Mouse (Mus musculus) midbrain, embryonic 12.5 days (tissue): ENCODE results near the gene Inhbc. TPM values are rescaled to one million over a fixed set of nuclear protein-coding genes. Genes with fewer than 3 reads are reported as not detected.

ENCODE experiments used
- ATAC-seq: fragments of 200-750 bp; cut with Nextera tagmentation; 2 replicates; pipeline ENCODE4 v1.8.0; 2017; ENCODE audit warnings: low read depth, moderate TSS enrichment, moderate library complexity; ENCODE audit not compliant: low FRiP score
- H3K27ac ChIP-seq: fragments of 300-500 bp; sonication (generic); replicated peaks from 2 replicates; pipeline ENCODE4 v1.5.1; 2016; ENCODE audit warnings: mild to moderate bottlenecking
- H3K27me3 ChIP-seq: fragments of 300-500 bp; sonication (generic); 2 replicates; pipeline ENCODE4 v1.6.1; 2016; ENCODE audit warnings: mild to moderate bottlenecking
- H3K36me3 ChIP-seq: fragments of 300-500 bp; sonication (generic); 2 replicates; pipeline ENCODE4 v1.6.1; 2016
- H3K4me1 ChIP-seq: fragments of 300-500 bp; sonication (generic); 2 replicates; pipeline ENCODE4 v1.6.1; 2016
- H3K4me2 ChIP-seq: fragments of 300-500 bp; sonication (generic); replicated peaks from 2 replicates; pipeline ENCODE4 v1.6.1; 2016; ENCODE audit warnings: mild to moderate bottlenecking, moderate library complexity
- H3K4me3 ChIP-seq: fragments of 300-500 bp; sonication (generic); 2 replicates; pipeline ENCODE4 v1.5.1; 2016; ENCODE audit warnings: mild to moderate bottlenecking
- H3K9ac ChIP-seq: fragments of 300-500 bp; sonication (generic); replicated peaks from 2 replicates; pipeline ENCODE4 v1.6.1; 2016; ENCODE audit warnings: mild to moderate bottlenecking, moderate library complexity
- H3K9me3 ChIP-seq: fragments of 300-500 bp; sonication (generic); 2 replicates; pipeline ENCODE4 v1.6.1; 2016; ENCODE audit warnings: mild to moderate bottlenecking
- WGBS: fragments of 180-500 bp; shearing (Covaris S2); methylation state at CpG from one replicate; pipeline ENCODE4 v1.1.7; 2016; 5-methylcytosine and 5-hydroxymethylcytosine counted together
- polyA plus RNA-seq: library from polyadenylated mRNA; unstranded; fragments of >200 nt; fragmentation: Nextera tagmentation; extraction: Ambion mirVana; gene quantifications from 2 replicates; pipeline ENCODE4 v1.2.1, GENCODE M21; 2016

The Inhbc gene
- polyA plus RNA-seq, 1 experiment from 2014 or later = not detected

DNA sequence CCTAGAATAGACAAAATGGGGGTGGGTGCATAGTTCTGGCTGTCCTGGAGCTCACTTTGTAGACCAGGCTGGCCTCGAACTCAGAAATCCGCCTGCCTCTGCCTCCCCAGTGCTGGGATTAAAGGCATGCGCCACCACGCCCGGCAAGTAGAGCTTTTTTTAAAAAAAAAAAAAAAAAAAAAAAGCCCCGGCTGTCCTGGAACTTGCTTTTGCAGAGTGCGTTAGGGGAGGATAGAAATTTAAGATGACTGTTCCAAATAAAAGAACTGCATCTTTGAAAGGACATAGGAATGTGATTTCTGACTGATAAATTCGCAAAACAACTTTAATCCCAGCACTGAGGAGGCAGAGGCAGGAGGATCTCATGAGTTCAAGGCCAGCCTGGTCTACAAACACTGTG is 9.4 kb upstream of the Inhbc start:
- no peaks in the 10 kb centered on the region for H3K36me3 ChIP-seq
- peak overlapping the region; percentile 63 for H3K4me3 ChIP-seq
- ATAC-seq = no peak
- no peaks in the 10 kb centered on the region for H3K27me3 ChIP-seq
- 85% methylated on average over 8 of the region's 8 CpGs for WGBS
- H3K4me2 ChIP-seq = peak overlapping the region; percentile 54
- H3K4me1 ChIP-seq = peaks cover 9% of the 10 kb centered on the region
- no peaks in the 10 kb centered on the region for H3K9me3 ChIP-seq
- peak overlapping the region; percentile 89 for H3K27ac ChIP-seq
- H3K9ac ChIP-seq = 0 out of 2 replicates have a peak overlapping the region, but pooled peaks have one; percentile 74

DNA sequence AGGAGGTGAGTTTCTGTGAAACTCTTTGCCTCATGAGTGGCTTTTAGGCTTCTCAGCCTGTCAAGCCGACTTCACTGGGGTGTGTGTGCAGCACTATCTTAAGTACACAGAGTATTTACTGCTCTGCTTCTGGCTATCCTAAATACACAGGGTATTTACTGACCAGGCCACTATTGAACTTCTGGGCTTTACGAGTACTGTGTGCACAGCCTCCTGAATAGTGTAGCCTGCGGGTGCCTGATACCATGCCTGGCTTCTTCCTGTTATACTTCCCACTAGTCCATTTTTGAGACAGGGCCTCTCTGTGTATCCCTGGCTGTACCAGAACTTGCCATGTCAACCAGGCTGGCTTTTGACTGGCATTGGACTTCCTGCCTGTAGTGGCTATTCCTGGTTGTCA is 7.5 kb upstream of the Inhbc start:
- no peak overlapping the region for H3K9ac ChIP-seq
- H3K27me3 ChIP-seq = no peaks in the 10 kb centered on the region
- no peaks in the 10 kb centered on the region for H3K9me3 ChIP-seq
- H3K4me3 ChIP-seq = no peak overlapping the region
- 79% methylated on average over 3 of the region's 3 CpGs for WGBS
- H3K27ac ChIP-seq = no peak overlapping the region
- no peak for ATAC-seq
- peaks cover 9% of the 10 kb centered on the region for H3K4me1 ChIP-seq
- H3K4me2 ChIP-seq = no peak overlapping the region
- H3K36me3 ChIP-seq = no peaks in the 10 kb centered on the region

DNA sequence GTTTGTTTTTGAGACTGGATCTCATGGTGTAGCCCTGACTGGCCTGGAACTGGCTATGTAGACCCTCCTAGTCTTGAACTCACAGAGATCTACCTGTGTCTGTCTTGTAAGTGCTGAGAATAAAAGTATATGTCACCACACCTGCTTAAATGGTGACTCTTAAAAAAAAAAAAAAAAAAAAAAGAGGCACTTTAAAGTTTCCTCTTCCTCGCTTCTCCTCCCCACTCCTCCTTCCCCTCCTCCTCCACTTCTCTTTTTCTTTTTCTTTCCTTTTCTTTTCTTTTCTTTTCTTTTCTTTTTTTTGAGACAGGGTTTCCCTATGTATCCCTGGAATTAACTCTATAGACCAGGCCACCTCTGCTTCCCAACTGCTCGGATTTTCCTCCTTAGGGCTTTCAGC is 792 bp upstream of the Inhbc start:
- Histone ChIP-seq H3K36me3 (no peaks in the 10 kb centered on the region), H3K9ac (no peak overlapping the region), H3K27me3 (no peaks in the 10 kb centered on the region), H3K4me1 (no peaks in the 10 kb centered on the region), H3K27ac (no peak overlapping the region), H3K4me2 (no peak overlapping the region), H3K4me3 (no peak overlapping the region), H3K9me3 (no peaks in the 10 kb centered on the region)
- no peak for ATAC-seq
- WGBS = 70% methylated on average over 2 of the region's 2 CpGs

DNA sequence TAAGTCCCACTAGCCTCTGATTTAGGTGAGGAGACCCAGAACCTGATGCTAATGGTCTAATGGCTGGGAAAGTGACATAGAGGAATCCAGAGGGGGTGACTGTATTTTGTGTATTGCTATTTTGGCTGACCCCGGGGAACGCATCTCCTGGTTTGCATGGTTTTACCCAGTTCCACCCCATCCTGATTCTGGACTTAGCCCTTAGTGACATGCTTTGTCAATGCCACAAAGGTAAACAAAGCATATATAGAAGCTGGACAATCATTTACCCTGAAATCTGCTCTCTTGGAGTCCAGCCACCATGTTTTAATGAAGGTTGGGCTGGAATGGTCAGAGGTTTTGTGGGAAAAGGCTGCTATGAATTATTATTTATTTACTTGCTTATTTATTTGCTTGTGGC is 2.0 kb downstream of the Inhbc start:
- Histone ChIP-seq H3K27me3 (no peaks in the 10 kb centered on the region), H3K27ac (no peak overlapping the region), H3K4me2 (no peak overlapping the region), H3K9me3 (no peaks in the 10 kb centered on the region), H3K4me1 (no peaks in the 10 kb centered on the region), H3K36me3 (no peaks in the 10 kb centered on the region), H3K4me3 (no peak overlapping the region), H3K9ac (no peak overlapping the region)
- ATAC-seq = no peak
- 84% methylated on average over 2 of the region's 2 CpGs for WGBS

DNA sequence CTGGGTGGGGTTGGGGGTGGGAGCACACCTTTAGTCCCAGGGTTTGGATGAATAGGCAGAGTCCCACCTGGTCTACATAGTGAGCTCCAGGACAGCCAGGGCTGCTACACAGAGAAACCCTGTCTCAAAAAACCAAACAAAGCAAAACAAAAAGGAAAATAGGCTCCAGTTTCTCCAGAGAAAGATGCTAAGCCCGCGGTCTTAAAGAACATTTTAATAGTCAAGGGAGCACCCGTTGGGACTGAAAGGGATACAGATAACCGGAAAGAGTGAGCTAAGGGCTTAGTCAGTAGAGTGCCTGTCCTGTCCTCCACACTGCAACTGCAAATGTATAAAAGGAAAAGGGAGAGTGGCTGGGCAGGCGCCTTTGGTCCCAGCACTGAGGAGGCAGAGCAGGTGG is 3.1 kb downstream of the Inhbc start:
- H3K27me3 ChIP-seq = no peaks in the 10 kb centered on the region
- no peak overlapping the region for H3K4me3 ChIP-seq
- no peaks in the 10 kb centered on the region for H3K36me3 ChIP-seq
- no peak overlapping the region for H3K27ac ChIP-seq
- no peak overlapping the region for H3K4me2 ChIP-seq
- 65% methylated on average over 5 of the region's 5 CpGs for WGBS
- H3K9me3 ChIP-seq = no peaks in the 10 kb centered on the region
- ATAC-seq = no peak
- no peak overlapping the region for H3K9ac ChIP-seq
- no peaks in the 10 kb centered on the region for H3K4me1 ChIP-seq

DNA sequence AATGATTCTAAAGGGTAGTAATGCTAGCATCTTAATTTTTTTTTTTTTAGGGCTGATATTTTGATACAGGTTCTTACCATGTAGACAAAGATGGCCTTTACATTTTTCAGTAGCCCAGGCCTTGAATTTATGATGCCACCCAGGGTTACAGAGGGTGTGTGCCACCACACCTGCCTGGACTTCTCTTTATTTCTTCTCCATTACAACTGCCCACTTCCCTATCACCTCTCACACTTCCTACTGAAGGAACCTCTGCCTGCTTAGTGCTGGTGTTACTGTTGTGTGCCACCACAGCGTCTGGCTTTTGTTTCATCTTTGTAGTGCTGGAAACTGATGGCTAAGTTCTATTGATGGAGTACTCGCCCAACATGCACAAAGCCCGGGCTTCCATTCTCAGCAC is 9.5 kb downstream of the Inhbc start:
- H3K9ac ChIP-seq = no peak overlapping the region
- H3K27me3 ChIP-seq = no peaks in the 10 kb centered on the region
- H3K4me1 ChIP-seq = no peaks in the 10 kb centered on the region
- 88% methylated on average over 3 of the region's 3 CpGs for WGBS
- H3K9me3 ChIP-seq = no peaks in the 10 kb centered on the region
- no peak for ATAC-seq
- no peaks in the 10 kb centered on the region for H3K36me3 ChIP-seq
- H3K27ac ChIP-seq = no peak overlapping the region
- no peak overlapping the region for H3K4me2 ChIP-seq
- H3K4me3 ChIP-seq = no peak overlapping the region

DNA sequence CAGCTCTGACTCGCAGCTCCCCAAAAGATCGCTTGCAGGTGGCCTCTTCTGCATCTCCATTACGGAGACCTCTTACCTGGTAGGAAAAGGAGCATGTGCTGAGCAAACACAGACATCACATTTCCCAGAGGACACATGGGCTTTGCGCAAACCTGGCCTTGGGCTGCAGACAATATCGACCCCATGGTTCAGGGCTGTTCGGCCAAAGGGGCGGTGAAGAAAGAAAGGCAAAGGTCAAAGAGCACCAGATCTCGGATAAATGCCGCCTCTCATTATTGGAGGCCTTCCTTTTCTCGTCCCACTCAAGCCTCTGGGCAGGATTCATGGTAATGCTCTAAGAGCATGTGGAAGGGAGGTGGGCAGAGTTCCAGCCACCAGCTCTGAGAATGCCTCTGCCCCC is 14.9 kb downstream of the Inhbc start:
- H3K27me3 ChIP-seq = peaks cover 21% of the 10 kb centered on the region
- H3K4me1 ChIP-seq = peaks cover 7% of the 10 kb centered on the region; the same call in 1 of the 2 replicates
- H3K9me3 ChIP-seq = no peaks in the 10 kb centered on the region
- H3K4me2 ChIP-seq = no peak overlapping the region
- whole genome bisulfite sequencing = 39% methylated on average over 10 of the region's 10 CpGs
- H3K4me3 ChIP-seq = no peak overlapping the region
- no peak overlapping the region for H3K27ac ChIP-seq
- H3K36me3 ChIP-seq = no peaks in the 10 kb centered on the region
- H3K9ac ChIP-seq = no peak overlapping the region
- no peak for ATAC-seq

DNA sequence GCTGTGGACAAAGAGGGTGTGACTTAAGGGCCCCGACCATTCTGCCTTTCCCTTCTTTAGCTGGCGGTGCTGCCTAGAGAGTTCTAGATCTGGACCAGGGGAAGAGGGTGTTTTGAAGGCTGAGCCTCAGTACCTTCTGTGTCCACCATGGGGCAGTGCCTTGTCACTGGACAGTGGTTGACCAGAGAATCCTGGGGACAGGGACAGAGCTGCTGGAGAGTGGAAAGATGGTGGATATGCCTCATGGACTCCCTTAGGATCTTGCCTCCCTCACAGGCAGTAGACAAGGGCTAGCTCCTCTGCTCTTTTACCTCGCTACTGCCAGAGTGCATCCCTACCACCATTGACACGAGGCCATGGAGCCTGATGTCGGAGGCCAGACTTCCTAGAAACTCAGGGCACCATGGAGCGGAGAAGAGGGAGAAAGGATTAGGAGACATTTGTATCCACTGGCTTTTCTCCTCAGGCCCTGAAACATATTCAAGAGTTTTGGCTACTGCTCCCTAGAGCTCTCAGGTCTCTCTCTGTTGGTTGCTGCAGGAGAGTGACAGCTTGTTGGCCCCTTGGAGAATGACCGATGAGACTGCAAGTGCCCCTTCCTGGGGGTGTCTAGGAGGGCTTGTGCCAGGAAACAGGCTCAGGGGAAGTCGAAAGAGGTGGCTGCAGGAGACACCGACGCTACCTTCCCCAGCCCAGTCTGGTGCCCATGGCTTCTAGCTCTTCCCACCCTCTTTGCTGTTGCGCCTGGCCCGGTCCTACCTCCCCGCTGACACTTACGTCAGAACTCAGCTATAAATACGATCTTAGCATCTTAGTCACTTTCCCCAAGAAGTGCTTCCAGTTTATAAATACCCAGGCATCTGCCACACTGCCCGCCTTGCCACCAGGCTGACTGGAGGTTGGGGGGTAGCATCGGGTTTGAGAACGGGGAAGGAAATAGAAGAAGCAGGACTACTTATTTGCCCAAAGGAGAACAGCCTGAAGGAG is 16.0 kb downstream of the Inhbc start, which contains the start of gene Inhbe:
TSS of gene Inhbe (minus strand) at position 503 of the 987 bp plus-strand sequence.
- no peaks in the 10 kb centered on the region for H3K9me3 ChIP-seq
- no peak within 1 kb of the TSS for H3K4me3 ChIP-seq
- H3K27me3 ChIP-seq = peaks cover 24% of the 10 kb centered on the region
- H3K4me2 ChIP-seq = no peak within 1 kb of the TSS
- ATAC-seq = no peak
- no peak within 1 kb of the TSS for H3K27ac ChIP-seq
- H3K4me1 ChIP-seq = peaks cover 7% of the 10 kb centered on the region; the same call in 1 of the 2 replicates
- H3K36me3 ChIP-seq = no peaks in the 10 kb centered on the region
- H3K9ac ChIP-seq = no peak within 1 kb of the TSS
- WGBS = 86% methylated on average over 18 of the region's 18 CpGs

DNA sequence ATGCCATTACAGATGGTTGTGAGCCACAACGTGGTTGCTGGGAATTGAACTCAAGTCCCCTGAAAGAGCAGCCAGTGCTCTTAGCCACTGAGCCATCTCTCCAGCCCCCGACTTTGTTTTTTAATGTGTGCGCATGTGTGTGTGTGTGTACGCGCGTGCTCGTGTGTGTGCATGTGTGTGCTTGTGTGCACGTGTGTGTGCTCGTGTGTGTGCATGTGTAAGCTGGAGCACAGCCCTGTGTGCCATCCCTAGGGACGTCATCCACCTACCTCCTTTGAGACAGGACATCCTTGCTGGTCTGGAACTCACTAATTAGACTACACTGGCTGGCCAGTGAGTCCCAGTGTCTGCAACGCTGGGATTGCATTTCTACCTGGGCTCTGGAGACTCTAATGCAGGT is 17.5 kb downstream of the Inhbc start:
- Histone ChIP-seq H3K4me3 (no peak overlapping the region), H3K27ac (no peak overlapping the region), H3K27me3 (peaks cover 24% of the 10 kb centered on the region), H3K4me1 (peaks cover 7% of the 10 kb centered on the region; the same call in 1 of the 2 replicates), H3K9ac (no peak overlapping the region), H3K9me3 (no peaks in the 10 kb centered on the region), H3K4me2 (no peak overlapping the region), H3K36me3 (no peaks in the 10 kb centered on the region)
- WGBS = 85% methylated on average over 11 of the region's 11 CpGs
- ATAC-seq = no peak

DNA sequence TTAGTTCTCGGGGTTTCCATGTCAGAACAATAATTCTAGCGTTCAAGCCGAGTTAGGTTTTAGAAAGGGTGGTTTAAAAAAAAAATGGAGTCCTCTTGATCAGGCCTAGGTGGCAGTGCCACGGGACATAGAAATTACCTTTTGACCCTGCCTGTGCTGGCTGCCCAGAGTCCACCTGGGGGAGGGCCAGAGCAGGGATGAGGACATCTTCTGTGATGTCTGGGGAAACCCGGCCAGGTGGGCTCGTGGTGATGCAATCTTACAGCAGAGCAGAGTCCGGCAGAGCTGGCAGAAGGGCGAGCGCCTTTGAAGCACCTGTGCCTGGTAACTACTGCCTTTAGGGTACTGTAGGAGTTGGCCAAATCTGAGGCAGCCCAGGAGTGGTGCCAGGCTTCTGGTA is 18.0 kb downstream of the Inhbc start:
- no peaks in the 10 kb centered on the region for H3K36me3 ChIP-seq
- no peak overlapping the region for H3K4me3 ChIP-seq
- no peak overlapping the region for H3K9ac ChIP-seq
- ATAC-seq = no peak
- no peak overlapping the region for H3K4me2 ChIP-seq
- H3K27me3 ChIP-seq = peaks cover 24% of the 10 kb centered on the region
- no peaks in the 10 kb centered on the region for H3K9me3 ChIP-seq
- 93% methylated on average over 9 of the region's 9 CpGs for WGBS
- no peak overlapping the region for H3K27ac ChIP-seq
- peaks cover 7% of the 10 kb centered on the region; the same call in 1 of the 2 replicates for H3K4me1 ChIP-seq

DNA sequence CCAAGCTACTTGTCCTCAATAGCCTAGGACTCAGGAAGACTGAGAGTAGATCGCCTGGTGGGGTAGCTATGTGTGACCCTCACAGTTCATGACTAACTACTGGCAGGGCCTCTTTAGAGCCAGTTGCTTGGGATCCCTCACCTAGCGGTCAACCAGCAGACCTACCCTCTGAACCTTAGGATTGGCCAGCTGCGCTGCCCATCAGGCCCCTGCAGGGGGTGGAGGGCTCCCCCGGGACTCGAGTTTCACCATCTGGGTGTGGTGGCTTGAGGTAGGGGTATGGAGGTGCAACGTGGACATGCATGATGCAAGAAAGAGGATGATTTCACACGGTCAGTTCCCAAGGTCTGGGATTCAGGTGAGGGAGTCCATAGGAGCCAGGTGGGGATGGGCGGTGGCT is 18.5 kb downstream of the Inhbc start:
- no peak overlapping the region for H3K9ac ChIP-seq
- 75% methylated on average over 8 of the region's 8 CpGs for WGBS
- no peaks in the 10 kb centered on the region for H3K9me3 ChIP-seq
- H3K27me3 ChIP-seq = peaks cover 24% of the 10 kb centered on the region
- no peak for ATAC-seq
- H3K27ac ChIP-seq = no peak overlapping the region
- no peak overlapping the region for H3K4me2 ChIP-seq
- no peak overlapping the region for H3K4me3 ChIP-seq
- H3K4me1 ChIP-seq = peaks cover 7% of the 10 kb centered on the region; the same call in 1 of the 2 replicates
- H3K36me3 ChIP-seq = no peaks in the 10 kb centered on the region

DNA sequence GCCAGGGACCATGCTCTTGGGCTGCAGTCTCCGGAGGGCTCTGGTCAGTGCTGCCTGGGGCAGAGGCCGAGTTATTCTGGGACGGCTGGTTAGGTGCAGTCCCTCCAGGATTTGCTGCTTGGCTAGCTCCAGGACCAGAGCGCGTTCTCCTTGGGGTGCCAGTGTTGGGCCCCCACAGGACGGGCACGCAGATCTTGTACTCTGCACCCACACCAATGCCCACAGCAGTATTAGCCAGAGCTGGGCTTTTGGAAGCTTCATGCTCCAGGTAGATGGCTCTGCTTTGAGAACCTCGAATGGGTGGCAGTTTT is 19.0 kb downstream of the Inhbc start:
- H3K4me1 ChIP-seq = peaks cover 7% of the 10 kb centered on the region; the same call in 1 of the 2 replicates
- peak overlapping the region; percentile 42; the same call in 1 of the 2 replicates for H3K4me2 ChIP-seq
- ATAC-seq = no peak
- WGBS = 83% methylated on average over 8 of the region's 8 CpGs
- no peaks in the 10 kb centered on the region for H3K9me3 ChIP-seq
- H3K4me3 ChIP-seq = no peak overlapping the region
- H3K27ac ChIP-seq = no peak overlapping the region
- peaks cover 24% of the 10 kb centered on the region for H3K27me3 ChIP-seq
- no peaks in the 10 kb centered on the region for H3K36me3 ChIP-seq
- H3K9ac ChIP-seq = no peak overlapping the region
